Mouse (Mus musculus) midbrain, embryonic 16.5 days (tissue): ENCODE measurements around the gene Sgsm1. TPM values are rescaled to one million over a fixed set of nuclear protein-coding genes. Genes with fewer than 3 reads are reported as not detected.

Experiments used
- ATAC-seq: fragments of 200-750 bp; cut with Nextera tagmentation; 2 replicates; pipeline ENCODE4 v1.8.0; 2017; ENCODE audit warnings: moderate TSS enrichment
- H3K27ac ChIP-seq: fragments of 300-500 bp; sonication (generic); 2 replicates; pipeline ENCODE4 v1.5.1; 2014; ENCODE audit warnings: mild to moderate bottlenecking, low read length, mixed read lengths
- H3K27me3 ChIP-seq: fragments of 300-500 bp; sonication (generic); 2 replicates; pipeline ENCODE4 v1.6.1; 2014; ENCODE audit warnings: low read depth, low read length, mixed read lengths; ENCODE audit not compliant: control insufficient read depth, insufficient read depth
- H3K36me3 ChIP-seq: fragments of 300-500 bp; sonication (generic); 2 replicates; pipeline ENCODE4 v1.6.1; 2014; ENCODE audit warnings: mild to moderate bottlenecking, low read length, moderate library complexity, mixed read lengths; ENCODE audit not compliant: control insufficient read depth, insufficient read depth
- H3K4me1 ChIP-seq: fragments of 300-500 bp; sonication (generic); 2 replicates; pipeline ENCODE4 v1.6.1; 2014; ENCODE audit warnings: mild to moderate bottlenecking, low read length, mixed read lengths; ENCODE audit not compliant: control insufficient read depth, insufficient read depth
- H3K4me2 ChIP-seq: fragments of 300-500 bp; sonication (generic); 2 replicates; pipeline ENCODE4 v1.6.1; 2014; ENCODE audit warnings: mild to moderate bottlenecking, low read length, mixed read lengths
- H3K4me3 ChIP-seq: fragments of 300-500 bp; sonication (generic); 2 replicates; pipeline ENCODE4 v1.5.1; 2014; ENCODE audit warnings: low read depth, mild to moderate bottlenecking, low read length, moderate library complexity, mixed read lengths
- H3K9ac ChIP-seq: fragments of 300-500 bp; sonication (generic); 2 replicates; pipeline ENCODE4 v1.6.1; 2014; ENCODE audit warnings: low read depth, low read length, mixed read lengths
- H3K9me3 ChIP-seq: fragments of 300-500 bp; sonication (generic); replicated peaks from 2 replicates; pipeline ENCODE4 v1.6.1; 2014; ENCODE audit warnings: mild to moderate bottlenecking, low read length, mixed read lengths; ENCODE audit not compliant: control insufficient read depth, poor library complexity, severe bottlenecking
- WGBS: fragments of 180-500 bp; shearing (Covaris S2); extraction: QIAGEN DNeasy Blood & Tissue Kit; methylation state at CpG from one replicate; pipeline ENCODE4 v1.1.7; 2014; 5-methylcytosine and 5-hydroxymethylcytosine counted together
- polyA plus RNA-seq: library from polyadenylated mRNA; unstranded; fragments of >200 nt; fragmentation: Nextera tagmentation; extraction: Ambion mirVana; gene quantifications from 2 replicates; pipeline ENCODE4 v1.2.1, GENCODE M21; 2015

The Sgsm1 gene
- polyA plus RNA-seq, 1 experiment from 2014 or later = 27.5 TPM

DNA sequence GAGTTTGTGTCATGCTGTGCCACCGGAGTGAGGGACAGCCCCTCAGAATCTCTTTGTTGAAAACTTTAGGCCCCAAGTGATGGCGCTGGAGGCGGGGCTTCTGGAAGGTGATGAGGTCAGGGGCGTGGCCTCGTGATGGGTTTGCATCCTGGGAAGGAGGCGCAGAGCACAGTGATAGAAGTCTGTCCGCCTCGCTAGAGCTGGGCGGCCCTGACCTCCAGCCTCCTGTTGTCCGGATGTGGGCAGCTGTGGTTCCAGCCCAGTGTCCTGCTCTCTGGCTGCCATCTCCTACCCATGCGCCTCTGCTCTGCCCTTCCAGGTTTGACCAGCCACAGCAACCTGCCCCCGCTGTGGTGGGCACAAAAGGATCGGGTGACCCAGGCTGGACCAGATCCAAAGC lies 8.7 kb downstream of the Sgsm1 start:
- no peak for ATAC-seq
- WGBS = 19% methylated on average over 13 of the region's 13 CpGs

DNA sequence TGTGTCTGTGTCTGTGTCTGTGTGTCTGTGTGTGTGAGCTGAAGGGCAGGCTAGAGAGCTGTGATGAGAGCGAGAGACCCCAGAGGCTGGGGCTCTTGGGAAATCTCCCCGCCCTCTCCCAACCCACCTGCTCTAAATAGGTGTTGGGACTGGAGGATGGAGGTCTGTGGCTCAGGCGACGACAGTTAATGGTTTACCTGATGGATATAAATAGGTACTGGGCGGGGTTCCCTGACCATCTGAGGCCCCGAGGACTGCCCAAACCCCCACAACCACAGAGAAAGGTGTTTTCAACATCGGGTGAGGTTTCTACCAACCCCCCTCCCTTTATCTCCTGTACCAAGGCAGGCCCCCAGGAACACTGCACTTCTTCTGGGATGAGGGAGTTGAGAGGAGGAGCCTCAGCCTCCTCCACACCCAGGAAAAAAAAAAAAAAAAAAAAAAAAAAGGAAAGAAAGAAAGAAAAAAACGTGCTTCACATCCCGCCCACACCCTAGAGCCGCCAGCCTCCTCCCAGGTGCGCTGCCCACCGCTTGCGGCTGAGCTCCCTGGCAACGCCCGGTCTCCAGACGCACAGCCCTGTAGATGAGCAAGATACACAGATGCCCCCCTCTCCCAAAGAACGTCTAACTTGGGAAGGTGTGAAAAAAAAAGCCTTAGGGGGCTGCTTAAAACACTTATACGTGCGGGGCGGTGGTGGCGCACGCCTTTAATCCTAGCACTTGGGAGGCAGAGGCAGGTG lies 10.3 kb downstream of the Sgsm1 start:
- ATAC-seq = no peak
- Histone ChIP-seq H3K27me3 (no peaks in the 10 kb centered on the region), H3K9ac (no peak overlapping the region), H3K36me3 (0 out of 2 replicates have a peak, but pooled peaks cover 3% of the 10 kb centered on the region), H3K4me3 (no peak overlapping the region), H3K4me2 (no peak overlapping the region), H3K27ac (no peak overlapping the region), H3K4me1 (peaks cover 25% of the 10 kb centered on the region), H3K9me3 (no peaks in the 10 kb centered on the region)
- WGBS = 82% methylated on average over 22 of the region's 22 CpGs

More for the DNA sequence above, 8.7 kb downstream of the Sgsm1 start:
- Histone ChIP-seq H3K27me3 (no peaks in the 10 kb centered on the region), H3K9ac (no peak overlapping the region), H3K27ac (no peak overlapping the region), H3K9me3 (no peaks in the 10 kb centered on the region), H3K4me3 (no peak overlapping the region), H3K4me2 (no peak overlapping the region), H3K4me1 (peaks cover 33% of the 10 kb centered on the region), H3K36me3 (0 out of 2 replicates have a peak, but pooled peaks cover 3% of the 10 kb centered on the region)

DNA sequence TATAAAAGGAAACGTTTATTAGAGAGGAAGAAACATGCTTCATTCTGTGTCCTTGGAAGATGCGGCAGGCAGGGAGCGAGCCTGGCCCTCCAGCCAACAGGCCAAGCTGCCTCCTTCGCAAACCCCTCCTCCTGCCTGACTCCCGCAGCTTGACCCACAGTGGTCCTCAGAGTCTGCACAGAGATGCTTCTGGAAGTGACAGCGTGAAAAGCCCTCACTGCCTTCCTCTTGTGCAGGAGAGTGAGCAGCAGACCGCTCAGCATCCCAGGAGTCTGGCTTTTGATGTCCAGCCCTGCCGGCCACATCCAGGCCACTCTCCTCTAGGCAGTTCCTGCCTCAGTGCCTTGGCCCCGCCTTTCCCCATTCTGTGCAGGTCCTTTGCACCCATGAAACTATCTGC lies 11.2 kb downstream of the Sgsm1 start:
- 0 out of 2 replicates have a peak overlapping the region, but pooled peaks have one; percentile 30 for H3K9ac ChIP-seq
- no peaks in the 10 kb centered on the region for H3K27me3 ChIP-seq
- no peak overlapping the region for H3K4me3 ChIP-seq
- no peaks in the 10 kb centered on the region for H3K9me3 ChIP-seq
- H3K36me3 ChIP-seq = 0 out of 2 replicates have a peak, but pooled peaks cover 3% of the 10 kb centered on the region
- ATAC-seq = no peak
- no peak overlapping the region for H3K4me2 ChIP-seq
- no peak overlapping the region for H3K27ac ChIP-seq
- peaks cover 18% of the 10 kb centered on the region for H3K4me1 ChIP-seq
- 39% methylated on average over 9 of the region's 9 CpGs for WGBS

DNA sequence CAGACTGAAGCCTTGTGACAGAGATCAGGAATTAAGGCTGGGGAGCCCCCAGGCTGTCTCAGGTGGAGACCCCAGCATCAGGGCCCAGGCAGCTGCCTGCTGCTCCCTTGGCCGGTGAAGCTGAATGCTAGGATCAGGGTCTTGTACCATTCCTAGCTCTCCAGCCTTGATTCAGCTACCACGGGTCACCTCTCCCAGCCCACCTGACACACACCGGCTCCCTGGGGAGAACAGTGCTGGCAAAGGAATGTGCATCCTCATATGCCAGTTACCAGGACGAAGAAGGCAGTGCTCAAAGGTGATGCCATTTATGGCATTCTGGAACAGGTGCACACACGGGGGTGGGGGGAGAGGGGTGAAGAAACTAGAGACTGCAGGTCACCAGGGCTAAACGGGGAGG lies 11.8 kb downstream of the Sgsm1 start:
- ATAC-seq = no peak
- no peaks in the 10 kb centered on the region for H3K9me3 ChIP-seq
- H3K4me1 ChIP-seq = peaks cover 12% of the 10 kb centered on the region
- H3K36me3 ChIP-seq = 0 out of 2 replicates have a peak, but pooled peaks cover 3% of the 10 kb centered on the region
- WGBS = 71% methylated on average over 6 of the region's 6 CpGs
- no peak overlapping the region for H3K4me2 ChIP-seq
- no peak overlapping the region for H3K9ac ChIP-seq
- no peaks in the 10 kb centered on the region for H3K27me3 ChIP-seq
- H3K27ac ChIP-seq = no peak overlapping the region
- no peak overlapping the region for H3K4me3 ChIP-seq

DNA sequence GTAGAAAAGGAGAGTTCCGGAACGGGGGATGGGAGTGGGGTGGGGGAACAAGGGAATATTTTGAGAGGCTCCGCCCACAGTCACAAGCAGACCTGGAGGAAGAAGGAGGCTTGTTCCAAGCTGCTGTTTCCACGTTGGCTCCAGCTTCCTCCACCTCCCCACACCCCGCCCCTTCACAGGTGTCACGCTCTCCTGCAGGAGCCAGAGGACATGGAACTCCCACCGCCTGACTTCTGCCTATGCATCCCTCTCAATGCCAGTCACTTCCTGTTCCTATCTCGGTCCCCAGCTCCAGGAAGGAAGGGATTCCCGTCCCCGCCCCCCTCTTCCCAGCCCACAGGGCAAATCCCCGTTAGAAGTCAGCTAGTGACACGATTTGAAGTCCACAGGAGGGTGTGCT lies 12.5 kb downstream of the Sgsm1 start:
- Histone ChIP-seq H3K27me3 (no peaks in the 10 kb centered on the region), H3K4me2 (no peak overlapping the region), H3K9me3 (no peaks in the 10 kb centered on the region), H3K4me1 (peaks cover 12% of the 10 kb centered on the region), H3K4me3 (no peak overlapping the region), H3K36me3 (0 out of 2 replicates have a peak, but pooled peaks cover 3% of the 10 kb centered on the region), H3K9ac (no peak overlapping the region), H3K27ac (no peak overlapping the region)
- ATAC-seq = no peak
- WGBS = 29% methylated on average over 12 of the region's 12 CpGs

DNA sequence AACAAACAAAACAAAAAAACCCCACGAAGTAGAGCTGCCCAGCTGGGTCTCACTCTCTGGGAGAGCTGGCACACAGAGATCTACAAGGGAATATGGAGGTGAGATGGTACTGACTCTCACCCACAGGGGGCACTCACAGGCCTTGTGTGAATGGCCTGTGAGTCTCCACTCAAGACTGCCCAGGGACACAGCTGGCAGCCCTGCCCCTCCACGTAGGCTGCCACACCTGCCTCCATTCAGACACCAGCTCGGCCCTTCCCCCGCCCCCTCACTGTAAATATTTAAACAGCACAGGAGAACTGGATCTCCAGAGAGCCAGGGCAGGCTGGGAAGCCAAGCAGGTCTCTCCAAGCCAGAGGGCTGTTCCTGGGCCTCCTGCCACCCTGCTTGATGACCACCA lies 14.8 kb downstream of the Sgsm1 start:
- Histone ChIP-seq H3K9ac (no peak overlapping the region), H3K4me2 (no peak overlapping the region), H3K4me3 (no peak overlapping the region), H3K9me3 (no peaks in the 10 kb centered on the region), H3K27ac (no peak overlapping the region), H3K4me1 (peaks cover 19% of the 10 kb centered on the region), H3K27me3 (no peaks in the 10 kb centered on the region), H3K36me3 (0 out of 2 replicates have a peak, but pooled peaks cover 3% of the 10 kb centered on the region)
- WGBS = 40% methylated on average over 4 of the region's 4 CpGs
- no peak for ATAC-seq

DNA sequence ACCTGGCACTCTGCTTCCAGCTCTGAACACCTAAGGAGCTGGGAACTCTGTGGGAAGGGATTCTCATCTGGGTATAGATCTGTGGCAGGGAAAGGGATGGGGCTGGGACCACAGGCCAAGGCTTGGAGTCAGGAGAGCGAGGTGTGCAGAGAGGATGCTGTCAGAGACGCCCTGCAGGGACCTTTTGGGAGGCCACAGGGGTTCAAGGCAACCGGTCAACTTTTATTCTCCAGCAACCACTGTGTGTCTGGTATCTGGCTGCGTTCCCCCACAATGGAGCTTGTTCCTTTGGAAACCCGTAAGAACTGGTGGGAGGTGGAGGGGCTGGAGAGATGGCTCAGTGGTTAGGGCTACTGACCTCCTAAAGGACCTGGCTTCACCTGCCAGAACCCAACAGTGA lies 16.0 kb downstream of the Sgsm1 start:
- Histone ChIP-seq H3K4me2 (no peak overlapping the region), H3K9me3 (no peaks in the 10 kb centered on the region), H3K27me3 (no peaks in the 10 kb centered on the region), H3K9ac (no peak overlapping the region), H3K36me3 (0 out of 2 replicates have a peak, but pooled peaks cover 3% of the 10 kb centered on the region), H3K27ac (no peak overlapping the region), H3K4me1 (peaks cover 15% of the 10 kb centered on the region), H3K4me3 (no peak overlapping the region)
- ATAC-seq = no peak
- 82% methylated on average over 5 of the region's 5 CpGs for WGBS

DNA sequence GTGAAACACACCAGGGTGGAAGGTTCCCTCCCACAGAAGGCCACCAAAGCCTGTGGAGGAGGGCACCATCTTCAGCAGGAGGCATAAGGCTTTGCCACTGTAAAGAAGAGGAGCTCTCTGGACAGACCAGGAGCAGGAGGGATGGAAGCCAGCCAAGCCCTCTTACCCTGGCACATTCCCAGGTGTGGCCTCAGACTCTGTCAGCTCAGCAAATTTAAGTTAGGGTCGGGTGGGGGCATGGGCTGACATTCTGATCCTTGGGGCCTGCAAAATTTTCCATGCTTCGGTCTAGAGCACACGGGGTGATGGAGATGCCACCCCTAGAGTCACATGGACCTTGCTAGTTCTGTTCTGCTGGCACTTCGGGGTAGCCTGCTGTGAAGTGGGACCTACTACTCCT lies 17.1 kb downstream of the Sgsm1 start:
- ATAC-seq = no peak
- H3K27ac ChIP-seq = no peak overlapping the region
- peaks cover 3% of the 10 kb centered on the region for H3K27me3 ChIP-seq
- no peaks in the 10 kb centered on the region for H3K36me3 ChIP-seq
- no peak overlapping the region for H3K9ac ChIP-seq
- H3K4me3 ChIP-seq = no peak overlapping the region
- no peak overlapping the region for H3K4me2 ChIP-seq
- H3K9me3 ChIP-seq = no peaks in the 10 kb centered on the region
- 78% methylated on average over 4 of the region's 4 CpGs for WGBS
- H3K4me1 ChIP-seq = peaks cover 10% of the 10 kb centered on the region; the same call in 1 of the 2 replicates

DNA sequence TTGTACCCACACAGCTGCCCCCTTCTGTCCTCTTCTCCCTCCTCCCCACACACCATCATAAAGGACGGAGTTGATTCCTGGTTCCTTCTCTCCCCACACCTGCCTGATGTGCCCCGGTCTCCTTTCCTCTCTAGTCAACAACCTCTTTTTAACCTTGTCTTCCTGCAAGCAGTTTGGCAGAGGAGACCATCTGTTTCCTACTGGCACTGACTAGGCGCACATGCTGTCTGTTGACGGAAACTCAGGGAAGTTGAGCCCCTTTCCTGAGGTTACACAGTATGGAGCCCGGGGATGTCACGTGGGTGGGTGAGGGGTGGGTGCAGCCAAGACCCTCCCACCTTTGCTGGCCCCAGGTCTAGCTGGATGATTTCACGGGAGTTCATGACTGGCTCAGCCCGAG lies 17.8 kb downstream of the Sgsm1 start:
- Histone ChIP-seq H3K4me1 (peaks cover 10% of the 10 kb centered on the region; the same call in 1 of the 2 replicates), H3K27me3 (peaks cover 9% of the 10 kb centered on the region), H3K27ac (no peak overlapping the region), H3K9ac (no peak overlapping the region), H3K36me3 (no peaks in the 10 kb centered on the region), H3K4me2 (no peak overlapping the region), H3K4me3 (no peak overlapping the region), H3K9me3 (no peaks in the 10 kb centered on the region)
- 73% methylated on average over 8 of the region's 8 CpGs for WGBS
- ATAC-seq = no peak
